Mouse (Mus musculus) kidney, adult 9 months (tissue): ENCODE data around the gene Alms1.
"Not testable (repeated sequence)": the region's sequence is repeated elsewhere in the genome, so short reads cannot be mapped to it uniquely, and the experiment has no call there.

Source experiments
- DNase-seq: peaks from one replicate; pipeline ENCODE4 v3.0.0; 2022

Gene Alms1

GRCm38 (mm10) chr6:85587396-85588143 is at the start of gene Alms1:
Gene Alms1, plus strand, starts transcription at chr6:85587531.
- DNase-seq: peak; percentile 92

GRCm38 (mm10) chr6:85543351-85544175 is 43.8 kb upstream of the Alms1 start:
- no peak for DNase-seq

GRCm38 (mm10) chr6:85544251-85544881 is 43.0 kb upstream of the Alms1 start:
- DNase-seq: no peak

GRCm38 (mm10) chr6:85547642-85548041 is 39.7 kb upstream of the Alms1 start:
- DNase-seq: no peak

GRCm38 (mm10) chr6:85562374-85562773 is 25.0 kb upstream of the Alms1 start:
- no peak for DNase-seq

- peak; percentile 49 for DNase-seq
Observed at GRCm38 (mm10) chr6:85572816-85573215, 14.5 kb upstream of the Alms1 start.

- DNase-seq: no peak
Observed at GRCm38 (mm10) chr6:85581688-85582087, 5.6 kb upstream of the Alms1 start.

- DNase-seq: no peak
Observed at GRCm38 (mm10) chr6:85584612-85585011, 2.7 kb upstream of the Alms1 start.

GRCm38 (mm10) chr6:85586805-85587367 is 445 bp upstream of the Alms1 start:
- DNase-seq: peak; percentile 25

- DNase-seq: no peak
Observed at GRCm38 (mm10) chr6:85588164-85588563, 833 bp downstream of the Alms1 start.

- DNase-seq: no peak
Observed at GRCm38 (mm10) chr6:85588568-85588967, 1.2 kb downstream of the Alms1 start.

- no peak for DNase-seq
Observed at GRCm38 (mm10) chr6:85590116-85590515, 2.8 kb downstream of the Alms1 start.

GRCm38 (mm10) chr6:85599310-85599709 is 12.0 kb downstream of the Alms1 start:
- DNase-seq: no peak

- no peak for DNase-seq
Observed at GRCm38 (mm10) chr6:85610511-85610910, 23.2 kb downstream of the Alms1 start.

- no peak for DNase-seq
Observed at GRCm38 (mm10) chr6:85620826-85621225, 33.5 kb downstream of the Alms1 start.

GRCm38 (mm10) chr6:85621600-85621999 is 34.3 kb downstream of the Alms1 start:
- DNase-seq: no peak

GRCm38 (mm10) chr6:85624511-85624910 is 37.2 kb downstream of the Alms1 start:
- no peak for DNase-seq

- no peak for DNase-seq
Observed at GRCm38 (mm10) chr6:85633165-85633564, 45.8 kb downstream of the Alms1 start.

GRCm38 (mm10) chr6:85653244-85653643 is 65.9 kb downstream of the Alms1 start:
- DNase-seq: no peak

- DNase-seq: peak; percentile 75
Observed at GRCm38 (mm10) chr6:85701943-85702342, 114.6 kb downstream of the Alms1 start.

- DNase-seq: peak; percentile 37
Observed at GRCm38 (mm10) chr6:85709206-85709605, 121.9 kb downstream of the Alms1 start.

GRCm38 (mm10) chr6:85709607-85710006 is 122.3 kb downstream of the Alms1 start:
- not testable (repeated sequence) for DNase-seq

GRCm38 (mm10) chr6:85713105-85713504 is 125.8 kb downstream of the Alms1 start, which contains the start of gene Nat8f7:
Gene Nat8f7, minus strand, starts transcription at chr6:85713205.
- not testable (repeated sequence) for DNase-seq
